Mouse (Mus musculus) lung, adult 18-20 months (tissue): ENCODE data around the gene Hsd11b2.

ENCODE experiments used
- DNase-seq, 2 experiments: peaks; one replicate each; pipeline ENCODE4 v3.0.0; 2022; ENCODE audit warnings: mixed read lengths in 2 of 2

The Hsd11b2 gene

GRCm38 (mm10) chr8:105484392-105484791 lies 34.2 kb upstream of the Hsd11b2 start:
- DNase-seq: peak in 1 of 2 experiments; percentile 61

GRCm38 (mm10) chr8:105488082-105488481 lies 30.5 kb upstream of the Hsd11b2 start:
- no peak for DNase-seq

- no peak for DNase-seq
Measured at GRCm38 (mm10) chr8:105489281-105489680, 29.3 kb upstream of the Hsd11b2 start.

GRCm38 (mm10) chr8:105493495-105493894 lies 25.1 kb upstream of the Hsd11b2 start:
- no peak for DNase-seq

GRCm38 (mm10) chr8:105494566-105494965 lies 24.0 kb upstream of the Hsd11b2 start:
- peak; percentile 51 to 80 for DNase-seq

- DNase-seq: peak in 1 of 2 experiments; percentile 68
Measured at GRCm38 (mm10) chr8:105495350-105496302, 22.9 kb upstream of the Hsd11b2 start.

GRCm38 (mm10) chr8:105496439-105497180 lies 21.9 kb upstream of the Hsd11b2 start, which contains the start of gene Zdhhc1:
Gene Zdhhc1 (minus strand): TSS chr8:105496902.
- DNase-seq: peak; percentile 87 to 91

- DNase-seq: no peak
Measured at GRCm38 (mm10) chr8:105499787-105500186, 18.8 kb upstream of the Hsd11b2 start.

GRCm38 (mm10) chr8:105504617-105505016 lies 13.9 kb upstream of the Hsd11b2 start:
- peak in 1 of 2 experiments; percentile 58 for DNase-seq

- no peak for DNase-seq
Measured at GRCm38 (mm10) chr8:105506977-105507376, 11.6 kb upstream of the Hsd11b2 start.

GRCm38 (mm10) chr8:105508758-105509157 lies 9.8 kb upstream of the Hsd11b2 start:
- no peak for DNase-seq

GRCm38 (mm10) chr8:105509997-105510735 lies 8.4 kb upstream of the Hsd11b2 start:
- no peak for DNase-seq

GRCm38 (mm10) chr8:105514194-105514593 lies 4.4 kb upstream of the Hsd11b2 start:
- no peak for DNase-seq

- peak in 1 of 2 experiments; percentile 33 for DNase-seq
Measured at GRCm38 (mm10) chr8:105514656-105515055, 3.9 kb upstream of the Hsd11b2 start.

- peak; percentile 78 to 85 for DNase-seq
Measured at GRCm38 (mm10) chr8:105516018-105516645, 2.4 kb upstream of the Hsd11b2 start.

- DNase-seq: no peak
Measured at GRCm38 (mm10) chr8:105517346-105517745, 1.2 kb upstream of the Hsd11b2 start.

- no peak for DNase-seq
Measured at GRCm38 (mm10) chr8:105519591-105519990, 1.0 kb downstream of the Hsd11b2 start.

GRCm38 (mm10) chr8:105520521-105520920 lies 2.0 kb downstream of the Hsd11b2 start:
- no peak for DNase-seq

GRCm38 (mm10) chr8:105521061-105521460 lies 2.5 kb downstream of the Hsd11b2 start:
- DNase-seq: no peak

GRCm38 (mm10) chr8:105521995-105522769 lies 3.6 kb downstream of the Hsd11b2 start:
- DNase-seq: peak; percentile 48 to 65

- DNase-seq: no peak
Measured at GRCm38 (mm10) chr8:105522890-105523289, 4.3 kb downstream of the Hsd11b2 start.
